Mouse (Mus musculus) ES-E14 (cell line): ENCODE results near the gene Fam19a3. TPM values are rescaled to one million over a fixed set of nuclear protein-coding genes. Genes with fewer than 3 reads are reported as not detected.

Experiments
- DNase-seq: peaks from one replicate; pipeline ENCODE4 v3.0.0-alpha.2; 2013; ENCODE audit warnings: low read depth, low spot score
- H3K27ac ChIP-seq: 2 replicates; pipeline ENCODE4 v1.5.1; 2012; ENCODE audit warnings: low read depth, mild to moderate bottlenecking, low read length, moderate library complexity, mixed read lengths; ENCODE audit not compliant: poor library complexity, insufficient read depth, severe bottlenecking
- H3K36me3 ChIP-seq: 2 replicates; pipeline ENCODE4 v1.6.1; 2012; ENCODE audit warnings: mild to moderate bottlenecking, low read length, moderate library complexity, mixed read lengths; ENCODE audit not compliant: control insufficient read depth, poor library complexity, insufficient read depth, severe bottlenecking
- H3K4me1 ChIP-seq, 2 experiments: fragments of 150-350 bp in 1 of 2; sonication (generic) in 1 of 2; 2 replicates each; pipeline ENCODE4 v1.6.1; 2012; ENCODE audit warnings: low read length in 2 of 2, mild to moderate bottlenecking in 1 of 2, mixed read lengths in 1 of 2; ENCODE audit not compliant: control insufficient read depth in 2 of 2, insufficient read depth in 2 of 2, poor library complexity in 1 of 2
- H3K4me3 ChIP-seq, 2 experiments: fragments of 150-350 bp in 1 of 2; sonication (generic) in 1 of 2; 2 replicates each; pipeline ENCODE4 v1.5.1; 2012; ENCODE audit warnings: low read length in 2 of 2, low read depth in 1 of 2, mild to moderate bottlenecking in 1 of 2, mixed read lengths in 1 of 2; ENCODE audit not compliant: insufficient read depth in 1 of 2, poor library complexity in 1 of 2, severe bottlenecking in 1 of 2
- H3K9ac ChIP-seq: 2 replicates; pipeline ENCODE4 v1.6.1; 2012; ENCODE audit warnings: low read depth, mild to moderate bottlenecking, low read length, mixed read lengths; ENCODE audit not compliant: poor library complexity, insufficient read depth, severe bottlenecking
- H3K9me3 ChIP-seq: fragments of 150-350 bp; sonication (generic); 2 replicates; pipeline ENCODE4 v1.6.1; 2012; ENCODE audit warnings: low read depth, mild to moderate bottlenecking, low read length; ENCODE audit not compliant: control insufficient read depth, insufficient read depth
- CHD2 ChIP-seq: IDR thresholded peaks from 2 replicates; pipeline ENCODE4 v1.6.1; 2014; ENCODE audit warnings: mild to moderate bottlenecking, low read depth, low read length, inconsistent platforms
- HCFC1 ChIP-seq: IDR thresholded peaks from 2 replicates; pipeline ENCODE4 v1.6.1; 2012; ENCODE audit warnings: low read length, inconsistent platforms, borderline replicate concordance; ENCODE audit not compliant: insufficient read depth
- MAFK ChIP-seq: IDR thresholded peaks from 2 replicates; pipeline ENCODE4 v1.6.1; 2014; ENCODE audit warnings: mild to moderate bottlenecking, low read depth, low read length, inconsistent platforms; ENCODE audit not compliant: insufficient read depth
- ZC3H11A ChIP-seq: IDR thresholded peaks from 2 replicates; pipeline ENCODE4 v1.6.1; 2012; ENCODE audit warnings: low read depth, mild to moderate bottlenecking, inconsistent platforms, low read length, borderline replicate concordance
- ZNF384 ChIP-seq: IDR thresholded peaks from 2 replicates; pipeline ENCODE4 v1.6.1; 2012; ENCODE audit warnings: low read depth, low read length, inconsistent platforms
- in situ Hi-C, 2 experiments: fragments of 600-800 bp; cut with MboI; formaldehyde crosslinking; loops; one replicate each; pipeline ENCODE4 v1.15.1; 2025; ENCODE audit warnings: low sequenced_read_pairs in 2 of 2, inconsistent platforms in 1 of 2; ENCODE audit not compliant: unreplicated experiment in 2 of 2
- total RNA-seq: library from RNA; depleted of rRNA; stranded (reverse); fragments of 300-350 nt; gene quantifications from 2 replicates; pipeline ENCODE4 v1.2.3, GENCODE M21; 2012

Fam19a3 gene
- total RNA-seq, 1 experiment, result 0.13 TPM

DNA sequence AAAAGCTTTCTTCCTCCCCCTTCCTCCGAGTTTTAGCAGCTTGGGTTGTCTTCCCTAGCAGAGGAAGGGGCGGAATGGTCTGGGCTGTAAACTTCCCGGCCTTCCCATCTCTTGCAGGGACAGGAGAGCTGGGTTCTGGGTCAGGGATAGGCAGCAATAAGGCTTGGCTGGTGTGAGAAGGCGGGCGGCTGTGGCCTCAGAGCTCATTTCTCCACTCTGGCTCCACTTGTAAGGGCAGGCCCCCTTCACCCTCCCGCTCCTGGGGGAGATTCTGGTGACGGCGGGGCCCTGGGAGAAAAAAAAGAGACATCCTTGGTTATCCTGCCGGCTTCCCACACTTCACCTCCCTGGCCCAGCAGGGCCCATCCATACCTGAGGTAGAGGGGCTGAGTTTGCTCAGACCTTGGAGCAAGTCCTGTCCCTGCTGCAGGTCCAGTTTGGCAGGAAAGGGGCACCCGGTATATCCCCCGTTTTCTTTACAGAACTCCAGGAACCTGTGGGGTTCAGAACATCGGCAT lies 13.4 kb upstream of the Fam19a3 start:
- Histone ChIP-seq H3K4me1 (peaks cover 14 to 47% of the 10 kb centered on the region in 2 experiments), H3K4me3 (peak overlapping the region; percentile 1 to 15; a peak in 1 of 4 replicates), H3K36me3 (peaks cover 54% of the 10 kb centered on the region), H3K9me3 (no peaks in the 10 kb centered on the region), H3K9ac (no peak overlapping the region; the same call in 1 of the 2 replicates), H3K27ac (peak overlapping the region; percentile 54; the same call in 1 of the 2 replicates)
- in situ Hi-C loops, result no loop called here
- DNase-seq, result no peak
- peak; percentile 73; the same call in 1 of the 2 replicates for TF ChIP-seq ZNF384
- no peak for TF ChIP-seq ZC3H11A

- peak; percentile 94 for DNase-seq
- peak overlapping the region; percentile 22; the same call in 1 of the 2 replicates for H3K9ac ChIP-seq
- in situ Hi-C loops, result no loop called here
- peaks cover 20 to 47% of the 10 kb centered on the region in 2 experiments for H3K4me1 ChIP-seq
- H3K9me3 ChIP-seq, result no peaks in the 10 kb centered on the region
- peaks cover 47% of the 10 kb centered on the region for H3K36me3 ChIP-seq
- peak overlapping the region; percentile 1 to 18; a peak in 1 of 4 replicates for H3K4me3 ChIP-seq
- H3K27ac ChIP-seq, result peak overlapping the region; percentile 66; the same call in 1 of the 2 replicates
- TF ChIP-seq HCFC1 (no peak), ZC3H11A (no peak), ZNF384 (no peak), MAFK (no peak), CHD2 (no peak)
Observed at GRCm38 (mm10) chr3:104793871-104794828, 12.5 kb upstream of the Fam19a3 start.

DNA sequence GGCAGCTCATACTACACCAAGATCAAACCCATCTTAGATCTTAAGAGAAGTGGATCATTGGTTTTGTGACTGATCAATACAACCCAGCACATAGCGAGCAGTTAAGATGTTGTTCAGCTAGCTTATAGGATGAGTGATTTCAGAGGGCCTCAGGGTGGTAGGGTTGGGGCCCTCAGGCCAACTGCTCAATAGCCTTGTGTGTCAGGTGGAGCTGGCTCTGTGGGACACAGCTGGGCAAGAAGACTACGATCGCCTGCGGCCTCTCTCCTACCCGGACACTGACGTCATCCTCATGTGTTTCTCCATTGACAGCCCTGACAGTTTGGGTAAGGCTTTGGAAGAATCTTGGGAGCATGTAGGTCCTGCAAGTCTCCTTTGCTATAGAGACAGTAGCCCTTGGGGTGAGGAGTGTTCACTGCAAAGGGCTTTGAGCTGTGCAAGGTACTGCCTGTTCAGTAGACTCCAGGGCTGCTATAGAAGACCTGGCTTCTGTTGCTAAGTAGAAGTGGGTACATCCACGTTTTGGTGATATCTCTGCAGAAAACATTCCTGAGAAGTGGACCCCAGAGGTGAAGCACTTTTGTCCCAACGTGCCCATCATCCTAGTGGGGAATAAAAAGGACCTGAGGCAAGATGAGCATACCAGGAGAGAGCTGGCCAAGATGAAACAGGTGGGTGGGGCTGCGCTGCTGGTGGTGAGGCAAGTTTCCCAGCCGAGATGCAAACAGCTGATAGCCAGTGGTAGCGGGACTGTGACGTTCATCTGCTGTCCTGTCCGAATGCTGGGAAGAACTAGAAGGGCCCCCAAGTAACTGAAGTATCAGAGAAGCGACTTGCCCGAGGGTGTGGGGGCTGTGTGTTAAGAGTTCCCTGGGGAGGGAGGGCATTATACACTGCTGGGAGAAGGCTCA lies 11.0 kb upstream of the Fam19a3 start:
- Histone ChIP-seq H3K36me3 (peaks cover 38% of the 10 kb centered on the region), H3K4me1 (peaks cover 20 to 47% of the 10 kb centered on the region in 2 experiments), H3K4me3 (no peak overlapping the region), H3K9me3 (no peaks in the 10 kb centered on the region), H3K27ac (no peak overlapping the region), H3K9ac (no peak overlapping the region)
- no peak for DNase-seq
- in situ Hi-C loops, result no loop called here
- TF ChIP-seq HCFC1, result no peak
- no peak for TF ChIP-seq ZNF384
- no peak for TF ChIP-seq CHD2
- no peak for TF ChIP-seq ZC3H11A
- no peak for TF ChIP-seq MAFK

GRCm38 (mm10) chr3:104791671-104792070 lies 10.0 kb upstream of the Fam19a3 start:
- no peak overlapping the region for H3K27ac ChIP-seq
- H3K4me3 ChIP-seq, result no peak overlapping the region
- peaks cover 31% of the 10 kb centered on the region for H3K36me3 ChIP-seq

More at GRCm38 (mm10) chr3:104791671-104792070, 10.0 kb upstream of the Fam19a3 start:
- no peak for DNase-seq
- Histone ChIP-seq H3K4me1 (peaks cover 20 to 42% of the 10 kb centered on the region in 2 experiments), H3K9me3 (no peaks in the 10 kb centered on the region), H3K9ac (no peak overlapping the region)
- TF ChIP-seq HCFC1 (no peak), CHD2 (no peak), MAFK (no peak), ZNF384 (no peak), ZC3H11A (no peak)
- in situ Hi-C loops, result no loop called here
